Mouse (Mus musculus) hindbrain, embryonic 11.5 days (tissue): ENCODE measurements at regions not wholly inside any gene's neighbourhood (a gene's known extent, or its start where the extent isn't known, plus 50 kb on each side); places are given as distances from the start of the nearest gene placed in this dataset.

Experiments used
- ATAC-seq: fragments of 200-750 bp; cut with Nextera tagmentation; 2 replicates; pipeline ENCODE4 v1.8.0; 2017; ENCODE audit warnings: mild to moderate bottlenecking, moderate TSS enrichment, moderate library complexity; ENCODE audit not compliant: low FRiP score
- DNase-seq: peaks from one replicate; pipeline ENCODE4 v3.0.0-alpha.2; 2015; ENCODE audit warnings: low spot score
- H3K27ac ChIP-seq: fragments of 300-500 bp; sonication (generic); 2 replicates; pipeline ENCODE4 v1.5.1; 2014; ENCODE audit warnings: mild to moderate bottlenecking, low read depth, low read length
- H3K27me3 ChIP-seq: fragments of 300-500 bp; sonication (generic); 2 replicates; pipeline ENCODE4 v1.6.1; 2014; ENCODE audit warnings: mild to moderate bottlenecking, low read length, moderate library complexity, mixed read lengths; ENCODE audit not compliant: control insufficient read depth, insufficient read depth
- H3K36me3 ChIP-seq: fragments of 300-500 bp; sonication (generic); 2 replicates; pipeline ENCODE4 v1.6.1; 2014; ENCODE audit warnings: mild to moderate bottlenecking, low read length, moderate library complexity, mixed read lengths; ENCODE audit not compliant: control insufficient read depth, insufficient read depth
- H3K4me1 ChIP-seq: fragments of 300-500 bp; sonication (generic); replicated peaks from 2 replicates; pipeline ENCODE4 v1.6.1; 2014; ENCODE audit warnings: low read length, mixed read lengths; ENCODE audit not compliant: control insufficient read depth, insufficient read depth
- H3K4me2 ChIP-seq: fragments of 300-500 bp; sonication (generic); replicated peaks from 2 replicates; pipeline ENCODE4 v1.6.1; 2014; ENCODE audit warnings: mild to moderate bottlenecking, low read depth, low read length
- H3K4me3 ChIP-seq: fragments of 300-500 bp; sonication (generic); 2 replicates; pipeline ENCODE4 v1.5.1; 2014; ENCODE audit warnings: low read depth, low read length
- H3K9ac ChIP-seq: fragments of 300-500 bp; sonication (generic); 2 replicates; pipeline ENCODE4 v1.6.1; 2014; ENCODE audit warnings: low read depth, low read length
- H3K9me3 ChIP-seq: fragments of 300-500 bp; sonication (generic); 2 replicates; pipeline ENCODE4 v1.6.1; 2016; ENCODE audit warnings: low read length; ENCODE audit not compliant: control insufficient read depth
- WGBS: fragments of 180-500 bp; shearing (Covaris S2); extraction: QIAGEN DNeasy Blood & Tissue Kit; methylation state at CpG from one replicate; pipeline ENCODE4 v1.1.7; 2014; 5-methylcytosine and 5-hydroxymethylcytosine counted together

GRCm38 (mm10) chr1:41244627-41245026, 439.2 kb downstream of the Tmem182 start:
- WGBS = 94% methylated on average over 12 of the region's 12 CpGs
- no peak for ATAC-seq
- H3K27me3 ChIP-seq = no peaks in the 10 kb centered on the region
- no peak overlapping the region for H3K4me3 ChIP-seq
- no peak for DNase-seq
- H3K9me3 ChIP-seq = no peaks in the 10 kb centered on the region
- no peak overlapping the region for H3K4me2 ChIP-seq
- H3K9ac ChIP-seq = no peak overlapping the region
- no peak overlapping the region for H3K27ac ChIP-seq
- no peaks in the 10 kb centered on the region for H3K4me1 ChIP-seq
- no peaks in the 10 kb centered on the region for H3K36me3 ChIP-seq

GRCm38 (mm10) chr1:41264214-41264613, 458.8 kb downstream of the Tmem182 start:
- Histone ChIP-seq H3K4me1 (no peaks in the 10 kb centered on the region), H3K9me3 (no peaks in the 10 kb centered on the region)
- ATAC-seq = no peak

DNA sequence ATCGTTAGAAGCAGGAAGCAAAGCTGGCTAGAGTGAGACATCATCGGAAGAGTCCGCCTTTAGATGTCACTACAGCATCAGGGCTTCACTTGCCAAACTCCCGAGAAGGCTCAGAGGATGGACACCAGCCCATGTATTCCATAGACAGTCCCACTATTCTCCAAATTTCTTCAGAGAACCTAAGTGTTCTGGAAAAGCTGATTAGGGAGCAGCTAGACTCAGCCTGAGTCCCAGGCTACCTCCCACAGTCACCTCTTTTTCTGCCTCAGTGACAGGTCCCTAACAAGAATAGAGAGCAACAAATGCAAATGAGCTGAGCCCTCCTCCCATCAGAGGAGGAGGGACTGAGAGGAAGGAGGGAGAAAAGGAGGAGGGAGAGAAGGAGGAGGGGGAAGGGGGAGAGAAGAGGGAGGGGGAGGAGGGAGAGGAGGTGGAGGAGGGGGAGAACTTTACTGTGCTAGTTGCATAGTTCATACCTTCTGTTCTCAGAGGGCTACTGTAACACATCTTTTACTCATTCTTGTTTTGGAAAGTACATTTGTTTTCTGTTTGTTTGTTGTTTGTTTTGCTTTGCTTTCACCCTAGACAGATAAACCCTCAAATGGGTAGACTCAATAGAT, 465.8 kb downstream of the Tmem182 start:
- 19% methylated on average over 4 of the region's 4 CpGs for WGBS
- Histone ChIP-seq H3K27me3 (no peaks in the 10 kb centered on the region), H3K27ac (no peak overlapping the region), H3K36me3 (no peaks in the 10 kb centered on the region), H3K9me3 (no peaks in the 10 kb centered on the region), H3K4me3 (no peak overlapping the region), H3K4me2 (0 out of 2 replicates have a peak overlapping the region, but pooled peaks have one; percentile 14), H3K9ac (no peak overlapping the region), H3K4me1 (peaks cover 9% of the 10 kb centered on the region; the same call in 1 of the 2 replicates)
- peak; percentile 71 for ATAC-seq
- DNase-seq = peak; percentile 46

More at GRCm38 (mm10) chr1:41264214-41264613, 458.8 kb downstream of the Tmem182 start:
- Histone ChIP-seq H3K27me3 (no peaks in the 10 kb centered on the region), H3K4me3 (no peak overlapping the region), H3K9ac (no peak overlapping the region), H3K27ac (no peak overlapping the region), H3K4me2 (no peak overlapping the region), H3K36me3 (no peaks in the 10 kb centered on the region)
- peak; percentile 64 for DNase-seq
- WGBS = 39% methylated on average over 10 of the region's 10 CpGs

DNA sequence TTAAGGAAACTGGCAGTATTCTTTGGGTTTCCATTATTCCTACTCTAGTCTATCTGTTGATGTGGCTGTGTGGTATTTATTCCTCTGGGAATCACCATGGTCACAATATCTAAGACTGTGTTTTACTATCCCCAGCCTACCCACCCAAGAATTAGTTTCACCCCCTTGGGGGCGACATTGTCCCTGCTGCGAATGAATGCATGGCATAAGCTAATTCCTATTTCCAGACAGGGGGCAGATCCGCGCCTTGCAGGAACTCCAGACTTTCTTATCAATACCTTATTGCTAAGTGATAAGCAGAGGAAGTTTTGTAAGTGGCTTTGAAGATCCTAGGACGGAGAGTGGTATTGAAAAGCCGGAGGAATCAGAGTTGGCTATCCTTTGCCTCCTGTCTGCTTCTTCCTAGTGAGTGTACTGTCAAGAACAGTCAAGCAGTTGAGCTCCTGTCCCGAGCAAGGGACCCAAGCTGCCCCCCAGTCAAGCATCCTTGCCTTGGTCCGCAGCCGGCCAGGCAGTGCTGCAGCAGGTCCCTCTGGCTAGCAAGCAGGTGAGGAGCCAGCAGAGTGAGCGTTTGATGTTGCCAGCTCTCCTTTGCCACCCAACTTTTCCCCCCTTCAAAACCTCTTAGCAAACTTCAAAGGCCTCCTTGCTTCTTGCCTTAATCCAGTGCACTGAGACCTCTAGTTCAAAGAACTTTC, 469.3 kb downstream of the Tmem182 start:
- Histone ChIP-seq H3K9me3 (no peaks in the 10 kb centered on the region), H3K27me3 (no peaks in the 10 kb centered on the region), H3K4me3 (no peak overlapping the region), H3K36me3 (no peaks in the 10 kb centered on the region), H3K4me2 (peak overlapping the region; percentile 35), H3K9ac (no peak overlapping the region), H3K27ac (peak overlapping the region; percentile 52), H3K4me1 (peaks cover 8% of the 10 kb centered on the region; the same call in 1 of the 2 replicates)
- DNase-seq = peak; percentile 47
- 0 out of 2 replicates have a peak, but pooled peaks have one; percentile 41 for ATAC-seq
- 11% methylated on average over 10 of the region's 10 CpGs for WGBS

DNA sequence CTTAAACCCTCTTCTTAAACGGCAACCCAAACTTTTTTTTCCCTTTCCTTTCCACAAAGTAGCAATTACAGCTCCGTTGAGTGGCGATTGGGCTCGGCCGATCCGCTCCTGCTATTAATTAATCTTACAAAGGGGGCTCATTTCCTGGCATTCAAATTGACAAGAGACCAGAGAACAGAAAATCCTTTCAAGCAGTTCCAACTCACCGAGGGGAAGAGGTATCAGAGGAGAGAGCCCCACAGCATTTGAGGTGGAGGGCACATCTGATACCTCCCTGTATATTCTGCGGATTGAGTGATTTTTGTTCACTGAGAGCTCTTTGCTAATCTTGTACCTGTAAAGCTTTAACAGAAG, 469.8 kb downstream of the Tmem182 start:
- no peaks in the 10 kb centered on the region for H3K27me3 ChIP-seq
- H3K27ac ChIP-seq = peak overlapping the region; percentile 52
- no peak for ATAC-seq
- no peak for DNase-seq
- H3K4me2 ChIP-seq = peak overlapping the region; percentile 35
- 0 out of 2 replicates have a peak overlapping the region, but pooled peaks have one; percentile 12 for H3K9ac ChIP-seq
- H3K4me3 ChIP-seq = no peak overlapping the region; the same call in 1 of the 2 replicates
- H3K4me1 ChIP-seq = peaks cover 8% of the 10 kb centered on the region; the same call in 1 of the 2 replicates
- H3K9me3 ChIP-seq = no peaks in the 10 kb centered on the region
- H3K36me3 ChIP-seq = no peaks in the 10 kb centered on the region
- WGBS = 1% methylated on average over 8 of the region's 8 CpGs

GRCm38 (mm10) chr1:41275642-41276041, 470.2 kb downstream of the Tmem182 start:
- peak overlapping the region; percentile 52; the same call in 1 of the 2 replicates for H3K27ac ChIP-seq
- no peaks in the 10 kb centered on the region for H3K27me3 ChIP-seq
- no peak overlapping the region; the same call in 1 of the 2 replicates for H3K4me3 ChIP-seq
- peak; percentile 37 for DNase-seq
- H3K4me1 ChIP-seq = peaks cover 6% of the 10 kb centered on the region; the same call in 1 of the 2 replicates
- no peaks in the 10 kb centered on the region for H3K9me3 ChIP-seq
- no peak overlapping the region for H3K9ac ChIP-seq
- 22% methylated on average over 6 of the region's 6 CpGs for WGBS
- no peak for ATAC-seq
- peak overlapping the region; percentile 35; the same call in 1 of the 2 replicates for H3K4me2 ChIP-seq
- no peaks in the 10 kb centered on the region for H3K36me3 ChIP-seq

- no peaks in the 10 kb centered on the region for H3K36me3 ChIP-seq
Measured at GRCm38 (mm10) chr1:41276303-41276702, 470.9 kb downstream of the Tmem182 start.

DNA sequence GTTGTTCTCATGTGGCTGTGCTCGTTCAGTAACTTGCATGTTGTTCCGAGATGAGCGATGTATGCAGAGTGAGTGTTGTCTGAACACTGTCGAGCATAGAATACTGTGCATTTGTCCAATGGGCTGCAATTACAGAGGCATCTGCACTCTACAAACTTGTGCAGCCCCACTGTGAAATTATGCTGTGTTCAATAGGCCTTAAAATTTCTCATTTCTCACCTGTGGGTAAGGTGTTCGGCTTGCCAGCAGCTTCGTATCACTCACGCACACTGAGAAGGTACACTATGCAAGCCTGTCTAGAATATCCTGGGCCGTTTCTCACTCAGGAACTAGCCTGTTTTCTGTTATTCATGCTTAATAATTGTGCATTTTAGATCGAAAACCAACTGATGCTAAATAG, 479.8 kb downstream of the Tmem182 start:
- H3K9me3 ChIP-seq = no peaks in the 10 kb centered on the region
- no peaks in the 10 kb centered on the region for H3K36me3 ChIP-seq
- no peak for ATAC-seq
- no peak overlapping the region for H3K9ac ChIP-seq
- H3K4me1 ChIP-seq = no peaks in the 10 kb centered on the region
- 89% methylated on average over 9 of the region's 9 CpGs for WGBS
- no peak for DNase-seq
- H3K4me3 ChIP-seq = no peak overlapping the region
- no peak overlapping the region for H3K4me2 ChIP-seq
- no peak overlapping the region for H3K27ac ChIP-seq
- no peaks in the 10 kb centered on the region for H3K27me3 ChIP-seq

More at GRCm38 (mm10) chr1:41276303-41276702, 470.9 kb downstream of the Tmem182 start:
- Histone ChIP-seq H3K27ac (no peak overlapping the region), H3K9me3 (no peaks in the 10 kb centered on the region), H3K4me2 (no peak overlapping the region), H3K4me3 (no peak overlapping the region), H3K4me1 (0 out of 2 replicates have a peak, but pooled peaks cover 2% of the 10 kb centered on the region), H3K27me3 (no peaks in the 10 kb centered on the region), H3K9ac (no peak overlapping the region)
- ATAC-seq (no peak), DNase-seq (peak; percentile 10)
- 54% methylated on average over 6 of the region's 6 CpGs for WGBS
